Mouse (Mus musculus): ENCODE measurements around the gene Slc5a4a. TPM values are rescaled to one million over a fixed set of nuclear protein-coding genes. Genes with fewer than 3 reads are reported as not detected.

Slc5a4a gene
- total RNA-seq, 2 experiments from 2014 or later = not detected

DNA sequence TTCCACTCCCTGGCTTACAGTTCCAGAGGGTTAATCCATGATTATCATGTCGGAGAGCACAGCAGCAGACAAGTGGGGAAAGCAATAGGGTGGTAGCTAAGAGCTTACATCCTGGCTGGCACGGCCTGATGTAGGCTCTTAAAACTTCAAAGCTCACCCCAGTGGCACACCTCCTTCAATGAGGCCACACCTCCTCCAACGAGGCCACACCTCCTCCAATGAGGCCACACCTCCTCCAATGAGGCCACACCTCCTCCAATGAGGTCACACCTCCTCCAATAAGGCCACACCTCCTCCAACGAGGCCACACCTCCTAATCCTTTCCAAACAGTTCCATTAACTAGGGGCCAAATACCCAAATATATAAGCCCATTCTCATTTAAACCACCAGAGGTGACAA is 66.9 kb downstream of the Slc5a4a start:
- intact Hi-C loops (cut with DNase I) = no loop called here
- DNase-seq (ENCODE audit: low spot score) = no peak

- intact Hi-C loops (cut with DNase I) = no loop called here
Measured at GRCm38 (mm10) chr10:76217056-76217455, 69.8 kb downstream of the Slc5a4a start.

GRCm38 (mm10) chr10:76218240-76218639 is 71.0 kb downstream of the Slc5a4a start:
- no peak for DNase-seq (ENCODE audit: low spot score)
- intact Hi-C loops (cut with DNase I) = no loop called here

More at GRCm38 (mm10) chr10:76217056-76217455, 69.8 kb downstream of the Slc5a4a start:
- DNase-seq (ENCODE audit: low spot score) = no peak

DNA sequence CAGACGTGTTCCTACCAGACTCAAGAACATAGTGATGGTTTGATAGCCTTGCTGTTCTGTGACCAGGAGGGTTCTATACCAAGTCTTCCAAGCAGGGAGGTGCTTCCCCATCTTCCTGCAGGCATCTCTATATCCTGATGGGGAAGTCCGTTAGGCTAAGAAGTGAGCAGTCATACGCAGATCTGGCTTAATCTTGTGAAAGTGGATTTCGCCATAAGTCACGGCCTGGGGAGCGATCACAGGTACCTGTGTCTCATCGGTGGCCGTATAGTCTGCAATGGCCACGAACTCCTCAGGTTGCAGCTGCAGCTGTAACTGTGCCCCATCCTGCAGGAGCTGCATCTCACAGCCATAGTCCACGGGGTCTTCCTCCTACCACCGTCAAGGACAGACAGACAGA is 78.7 kb downstream of the Slc5a4a start:
- intact Hi-C loops (cut with DNase I) = no loop called here
- no peak for DNase-seq (ENCODE audit: low spot score)

DNA sequence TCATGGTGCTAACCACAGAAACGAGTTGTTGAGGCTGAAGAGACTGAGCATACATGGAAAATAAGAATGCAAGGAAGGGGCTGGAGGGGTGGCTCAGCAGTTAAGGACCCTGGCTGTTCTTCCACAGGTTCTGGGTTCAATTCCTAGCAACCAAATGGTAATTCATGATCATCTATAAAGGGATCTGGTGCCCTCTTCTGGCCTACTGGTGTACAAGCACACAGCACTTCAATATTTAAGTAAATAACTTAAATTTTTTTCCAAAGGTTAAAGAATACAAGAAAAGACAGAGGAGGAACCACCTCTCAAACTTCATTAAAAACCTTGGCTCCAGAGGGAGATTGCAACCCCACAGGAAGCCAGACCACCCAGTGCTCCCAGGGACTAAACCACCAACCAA is 82.4 kb downstream of the Slc5a4a start:
- DNase-seq (ENCODE audit: low spot score) = no peak
- intact Hi-C loops (cut with DNase I) = no loop called here

- peak; percentile 84 for DNase-seq (ENCODE audit: low spot score)
- intact Hi-C loops (cut with DNase I) = loop anchor here (2.0 kb wide), 1 partner anchor 21 kb away; no protein-coding TSS in a partner anchor
Measured at GRCm38 (mm10) chr10:76237341-76238225, 90.3 kb downstream of the Slc5a4a start, which contains the start of gene Prmt2. TSS of gene Prmt2 (minus strand) at chr10:76237865.

Small RNA genes within 50 kb of the gene (microRNA-seq; reads per million reads assigned to microRNA genes)
- gene Mir678 = not detected

Other genes with a start within 250 kb of the Slc5a4a start
- gene Smarcb1, start 225.8 kb upstream of the Slc5a4a start, total RNA-seq (2021) = 10 to 100 TPM; 22.8 to 22.9 TPM
- gene Chchd10, start 214.3 kb upstream of the Slc5a4a start, total RNA-seq (2021) = 1,000 to 10,000 TPM; 1,761 to 1,834 TPM
- 1 to 10 TPM; 5.0 to 8.1 TPM for gene Mmp11, start 211.0 kb upstream of the Slc5a4a start, total RNA-seq (2021)
- gene Gm867, start 206.8 kb upstream of the Slc5a4a start, total RNA-seq (2021) = not detected
- not detected for gene Vpreb3, start 204.4 kb upstream of the Slc5a4a start, total RNA-seq (2021)
- gene Gm5134, start 192.9 kb upstream of the Slc5a4a start, total RNA-seq (2021) = not detected
- gene Zfp280b, start 114.8 kb upstream of the Slc5a4a start, total RNA-seq (2021) = 1 to 10 TPM; 7.7 to 8.1 TPM
- not detected for gene Slc5a4b, start 36.5 kb upstream of the Slc5a4a start, total RNA-seq (2021)
- 10 to 100 TPM; 10.7 to 10.8 TPM for gene Prmt2, start 90.4 kb downstream of the Slc5a4a start, total RNA-seq (2021)
- 1 to 10 TPM; 1.5 to 1.6 TPM for gene S100b, start 106.4 kb downstream of the Slc5a4a start, total RNA-seq (2021)
- 10 to 100 TPM; 12.5 TPM for gene Dip2a, start 197.8 kb downstream of the Slc5a4a start, total RNA-seq (2021)

Data from heart, postnatal 25 days (tissue).